Mouse (Mus musculus) spleen, postnatal 36 days (tissue): ENCODE results near the gene Cpvl.

Source experiments
- DNase-seq, 2 experiments: peaks; one replicate each; pipeline ENCODE4 v3.0.0; 2022; ENCODE audit warnings: low spot score in 2 of 2, mixed read lengths in 1 of 2

Gene Cpvl

GRCm38 (mm10) chr6:53972238-53972743 lies 6.2 kb downstream of the Cpvl start:
- DNase-seq = no peak

GRCm38 (mm10) chr6:53971729-53972128 lies 6.7 kb downstream of the Cpvl start:
- no peak for DNase-seq

GRCm38 (mm10) chr6:53969081-53969480 lies 9.4 kb downstream of the Cpvl start:
- DNase-seq = no peak

- no peak for DNase-seq
Measured at GRCm38 (mm10) chr6:53968550-53968949, 9.9 kb downstream of the Cpvl start.

- DNase-seq = no peak
Measured at GRCm38 (mm10) chr6:53966595-53966994, 11.9 kb downstream of the Cpvl start.

- DNase-seq = no peak
Measured at GRCm38 (mm10) chr6:53965900-53966299, 12.6 kb downstream of the Cpvl start.

GRCm38 (mm10) chr6:53963906-53964496 lies 14.5 kb downstream of the Cpvl start:
- no peak for DNase-seq

- no peak for DNase-seq
Measured at GRCm38 (mm10) chr6:53962006-53962405, 16.5 kb downstream of the Cpvl start.

GRCm38 (mm10) chr6:53959826-53960225 lies 18.6 kb downstream of the Cpvl start:
- no peak for DNase-seq

- DNase-seq = peak; percentile 35 to 46
Measured at GRCm38 (mm10) chr6:53958321-53958720, 20.1 kb downstream of the Cpvl start.

- DNase-seq = no peak
Measured at GRCm38 (mm10) chr6:53956513-53956912, 22.0 kb downstream of the Cpvl start.

GRCm38 (mm10) chr6:53955846-53956245 lies 22.6 kb downstream of the Cpvl start:
- no peak for DNase-seq

- no peak for DNase-seq
Measured at GRCm38 (mm10) chr6:53955271-53955670, 23.2 kb downstream of the Cpvl start.

- no peak for DNase-seq
Measured at GRCm38 (mm10) chr6:53954106-53954505, 24.4 kb downstream of the Cpvl start.

- no peak for DNase-seq
Measured at GRCm38 (mm10) chr6:53953348-53953747, 25.1 kb downstream of the Cpvl start.

- no peak for DNase-seq
Measured at GRCm38 (mm10) chr6:53951421-53951820, 27.1 kb downstream of the Cpvl start.

- no peak for DNase-seq
Measured at GRCm38 (mm10) chr6:53950876-53951275, 27.6 kb downstream of the Cpvl start.

GRCm38 (mm10) chr6:53948388-53949035 lies 30.0 kb downstream of the Cpvl start:
- DNase-seq = no peak

GRCm38 (mm10) chr6:53944887-53945286 lies 33.6 kb downstream of the Cpvl start:
- no peak for DNase-seq

GRCm38 (mm10) chr6:53944417-53944816 lies 34.1 kb downstream of the Cpvl start:
- DNase-seq = no peak

GRCm38 (mm10) chr6:53942190-53942831 lies 36.2 kb downstream of the Cpvl start:
- DNase-seq = no peak

GRCm38 (mm10) chr6:53939752-53940151 lies 38.7 kb downstream of the Cpvl start:
- no peak for DNase-seq

GRCm38 (mm10) chr6:53938942-53939341 lies 39.5 kb downstream of the Cpvl start:
- DNase-seq = no peak
